Mouse (Mus musculus) ES-CJ7 (cell line): ENCODE measurements around the gene Serpina1e.

ENCODE experiments used
- DNase-seq: peaks from one replicate; pipeline ENCODE4 v3.0.0; 2011; ENCODE audit warnings: low read depth, low spot score

Serpina1e gene

GRCm38 (mm10) chr12:103958798-103959197, at the start of gene Serpina1e:
TSS of gene Serpina1e (minus strand) at chr12:103958975.
- DNase-seq, result no peak

- DNase-seq, result no peak
Measured at GRCm38 (mm10) chr12:104004689-104005088, 45.9 kb upstream of the Serpina1e start.

GRCm38 (mm10) chr12:104003238-104003612, 44.5 kb upstream of the Serpina1e start:
- no peak for DNase-seq

GRCm38 (mm10) chr12:104002569-104003237, 43.9 kb upstream of the Serpina1e start:
- no peak for DNase-seq

GRCm38 (mm10) chr12:104000594-104000993, 41.8 kb upstream of the Serpina1e start:
- DNase-seq, result peak; percentile 10

GRCm38 (mm10) chr12:103999611-104000010, 40.8 kb upstream of the Serpina1e start:
- no peak for DNase-seq

- DNase-seq, result no peak
Measured at GRCm38 (mm10) chr12:103996513-103996912, 37.7 kb upstream of the Serpina1e start.

- DNase-seq, result peak; percentile 38
Measured at GRCm38 (mm10) chr12:103995292-103996072, 36.7 kb upstream of the Serpina1e start.

- DNase-seq, result no peak
Measured at GRCm38 (mm10) chr12:103992945-103993344, 34.2 kb upstream of the Serpina1e start.

GRCm38 (mm10) chr12:103989857-103990256, 31.1 kb upstream of the Serpina1e start, which contains the start of gene Serpina11:
TSS of gene Serpina11 (minus strand) at chr12:103989957.
- DNase-seq, result no peak

GRCm38 (mm10) chr12:103989514-103989767, 30.7 kb upstream of the Serpina1e start:
- DNase-seq, result no peak

GRCm38 (mm10) chr12:103988754-103989513, 30.2 kb upstream of the Serpina1e start:
- no peak for DNase-seq

GRCm38 (mm10) chr12:103985868-103986267, 27.1 kb upstream of the Serpina1e start:
- DNase-seq, result no peak

GRCm38 (mm10) chr12:103984935-103985334, 26.2 kb upstream of the Serpina1e start:
- DNase-seq, result peak; percentile 55

- no peak for DNase-seq
Measured at GRCm38 (mm10) chr12:103981646-103982360, 23.0 kb upstream of the Serpina1e start.

GRCm38 (mm10) chr12:103978294-103978693, 19.5 kb upstream of the Serpina1e start:
- no peak for DNase-seq

GRCm38 (mm10) chr12:103977846-103978245, 19.1 kb upstream of the Serpina1e start:
- DNase-seq, result no peak

GRCm38 (mm10) chr12:103977060-103977459, 18.3 kb upstream of the Serpina1e start:
- DNase-seq, result no peak

- peak; percentile 0 for DNase-seq
Measured at GRCm38 (mm10) chr12:103971080-103971479, 12.3 kb upstream of the Serpina1e start.

- DNase-seq, result peak; percentile 0
Measured at GRCm38 (mm10) chr12:103969577-103970116, 10.9 kb upstream of the Serpina1e start.

- DNase-seq, result peak; percentile 1
Measured at GRCm38 (mm10) chr12:103966761-103967160, 8.0 kb upstream of the Serpina1e start.
